ENCODE assay signal across 22 mouse cellular contexts in the genomic region with DNA sequence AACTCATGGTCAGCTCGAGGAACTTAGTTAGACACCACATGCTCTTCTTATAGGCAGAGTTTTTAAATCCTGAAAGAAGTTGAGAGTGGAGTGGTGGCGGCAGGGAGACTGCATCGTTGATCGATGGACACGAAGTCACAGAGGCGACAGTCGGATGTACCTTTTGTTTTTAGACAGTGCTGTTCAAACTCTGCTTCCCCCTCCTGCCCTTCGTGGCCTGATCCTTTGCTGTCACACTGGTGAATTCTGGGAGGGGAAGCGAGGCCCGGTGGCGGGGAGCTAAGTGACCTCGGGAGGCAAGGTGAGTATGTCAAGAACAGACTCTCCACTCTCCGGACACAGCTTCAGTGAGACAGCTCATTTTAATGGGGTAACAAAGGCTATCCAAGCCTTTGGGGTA.
A peak's percentile ranks its signal among the peaks of the same experiment; 100 is the strongest.
DNase-seq lines count a peak whose midpoint lies in the region; ATAC-seq and TF ChIP-seq lines count a peak whose summit lies in the region.
"Had no signal": no experiment of that assay in that cellular context is flagged by ENCODE, and none has a peak within 500 bp of the region (broad histone marks: within the 10 kb centered on the region; RNA-seq: fewer than 3 reads in every experiment).

No protein-coding gene starts in this region.

- ATAC-seq in midbrain, embryonic 11.5 days (ENCODE audit: low FRiP score) = no peak
- no peak for ATAC-seq in midbrain, postnatal 0 days (ENCODE audit: low FRiP score)
- ATAC-seq: activated CD4-positive, CD25-positive, alpha-beta regulatory T cell, adult 4 months; CD4-positive, CD25-positive, alpha-beta regulatory T cell, adult 4 months; Patski had no signal

- 85% methylated on average over 13 of the region's 13 CpGs for WGBS in heart, embryonic 10.5 days
- 88% methylated on average over 13 of the region's 13 CpGs for WGBS in midbrain, embryonic 11.5 days
- WGBS in midbrain, postnatal 0 days = 89% methylated on average over 13 of the region's 13 CpGs
- 89% methylated on average over 13 of the region's 13 CpGs for whole genome bisulfite sequencing in limb, embryonic 10.5 days

- H3K9me3 ChIP-seq in heart, embryonic 10.5 days = no peaks in the 10 kb centered on the region
- H3K9me3 ChIP-seq in midbrain, embryonic 11.5 days (ENCODE audit: control insufficient read depth, low read length) = no peaks in the 10 kb centered on the region
- H3K9me3 ChIP-seq in midbrain, postnatal 0 days (ENCODE audit: low read length) = no peaks in the 10 kb centered on the region
- H3K9me3 ChIP-seq in limb, embryonic 10.5 days (replicated peaks) = no peaks in the 10 kb centered on the region

- TF ChIP-seq CTCF in midbrain, postnatal 0 days (IDR thresholded peaks at IDR 0.05) = no peak

- no peak overlapping the region for H3K4me3 ChIP-seq in heart, embryonic 10.5 days
- no peak overlapping the region for H3K4me3 ChIP-seq in midbrain, embryonic 11.5 days (ENCODE audit: low read depth, low read length)
- no peak overlapping the region for H3K4me3 ChIP-seq in midbrain, postnatal 0 days (ENCODE audit: low read depth, low read length)
- no peak overlapping the region for H3K4me3 ChIP-seq in limb, embryonic 10.5 days

- H3K27me3 ChIP-seq in heart, embryonic 10.5 days (ENCODE audit: insufficient read depth, poor library complexity, severe bottlenecking) = no peaks in the 10 kb centered on the region
- H3K27me3 ChIP-seq in midbrain, embryonic 11.5 days (ENCODE audit: control insufficient read depth, insufficient read depth, low read length) = no peaks in the 10 kb centered on the region
- H3K27me3 ChIP-seq in midbrain, postnatal 0 days (ENCODE audit: insufficient read depth, low read length) = no peaks in the 10 kb centered on the region
- H3K27me3 ChIP-seq in limb, embryonic 10.5 days (ENCODE audit: low read depth, poor library complexity, severe bottlenecking) = no peaks in the 10 kb centered on the region
- H3K27me3 ChIP-seq: CH12.LX had no signal

- H3K4me2 ChIP-seq in midbrain, embryonic 11.5 days = no peak overlapping the region
- H3K4me2 ChIP-seq in midbrain, postnatal 0 days (ENCODE audit: low read depth, low read length, poor library complexity, severe bottlenecking) = no peak overlapping the region

- intact Hi-C loops in heart, postnatal 25 days (cut with DNase I) = no loop called here

- H3K36me3 ChIP-seq in heart, embryonic 10.5 days = no peaks in the 10 kb centered on the region
- H3K36me3 ChIP-seq in midbrain, embryonic 11.5 days (ENCODE audit: control insufficient read depth, insufficient read depth, low read length) = no peaks in the 10 kb centered on the region
- no peaks in the 10 kb centered on the region for H3K36me3 ChIP-seq in midbrain, postnatal 0 days (ENCODE audit: insufficient read depth, low read length)
- no peaks in the 10 kb centered on the region for H3K36me3 ChIP-seq in limb, embryonic 10.5 days
- H3K36me3 ChIP-seq: G1E had no signal

- H3K4me1 ChIP-seq in heart, embryonic 10.5 days = no peaks in the 10 kb centered on the region
- peaks cover 3% of the 10 kb centered on the region; the same call in 1 of the 2 replicates for H3K4me1 ChIP-seq in midbrain, embryonic 11.5 days (ENCODE audit: control insufficient read depth, insufficient read depth, low read length)
- H3K4me1 ChIP-seq in midbrain, postnatal 0 days (ENCODE audit: insufficient read depth, low read length) = no peaks in the 10 kb centered on the region
- H3K4me1 ChIP-seq in limb, embryonic 10.5 days = 0 out of 2 replicates have a peak, but pooled peaks cover 5% of the 10 kb centered on the region

- peak; percentile 75 for DNase-seq in heart, adult 11 months
- no peak for DNase-seq in heart, adult 18-20 months
- peak; percentile 68 for DNase-seq in heart, embryonic 10.5 days (ENCODE audit: low spot score)
- DNase-seq in heart, postnatal 25 days (ENCODE audit: low spot score) = no peak
- peak; percentile 76 for DNase-seq in midbrain, embryonic 11.5 days (ENCODE audit: low spot score, missing footprints)
- no peak for DNase-seq in midbrain, postnatal 0 days (ENCODE audit: low spot score)
- DNase-seq in limb, embryonic 10.5 days (ENCODE audit: low spot score) = peak; percentile 19
- DNase-seq in frontal cortex, postnatal 25 days (ENCODE audit: low spot score in 2 of 2) = no peak
- DNase-seq: adrenal gland, adult 2 months; adrenal gland, adult 8-10 months; adrenal gland, postnatal 10 days; adrenal gland, postnatal 14 days; adrenal gland, postnatal 25 days; adrenal gland, postnatal 36 days; B cell, adult 2 months; cerebellum, adult 11 months; cerebellum, adult 11-12 months had no signal

- H3K27ac ChIP-seq in heart, embryonic 10.5 days = no peak overlapping the region
- no peak overlapping the region for H3K27ac ChIP-seq in midbrain, embryonic 11.5 days (ENCODE audit: low read depth, low read length)
- H3K27ac ChIP-seq in midbrain, postnatal 0 days (ENCODE audit: low read depth, low read length) = no peak overlapping the region
- no peak overlapping the region for H3K27ac ChIP-seq in limb, embryonic 10.5 days

- no peak overlapping the region for H3K9ac ChIP-seq in midbrain, embryonic 11.5 days (ENCODE audit: low read length)
- no peak overlapping the region for H3K9ac ChIP-seq in midbrain, postnatal 0 days (replicated peaks; ENCODE audit: low read length, poor library complexity, severe bottlenecking)

Comparison
In these comparisons a context has a peak if more than half of its experiments do, and no peak if none do; other contexts are left out.
1. DNase-seq: peak in heart, adult 11 months (single experiment), heart, embryonic 10.5 days (single experiment), midbrain, embryonic 11.5 days (single experiment) and limb, embryonic 10.5 days (single experiment); none in heart, adult 18-20 months (0 of 2), heart, postnatal 25 days (single experiment), midbrain, postnatal 0 days (single experiment) and frontal cortex, postnatal 25 days (0 of 2).